In genomic region chr15:88828800-88829705, GRCm38 (mm10) we compare ENCODE assay signal across 8 mouse cellular contexts. TPM values are rescaled to one million over a fixed set of nuclear protein-coding genes. Genes with fewer than 3 reads are reported as not detected.
DNase-seq lines count a peak whose midpoint lies in the region; ATAC-seq and TF ChIP-seq lines count a peak whose summit lies in the region.

No protein-coding gene starts in this region.

- intact Hi-C loops in heart, postnatal 14 days (cut with DNase I): loop anchor here (1.0 to 10.0 kb wide), 4 partner anchors 47 to 246 kb away; partner anchors contain the start of gene Trabd

- peak; percentile 96 for ATAC-seq in forebrain, embryonic 14.5 days
- peak; percentile 72 for ATAC-seq in liver, embryonic 16.5 days (ENCODE audit: low read depth)
- ATAC-seq in neural tube, embryonic 13.5 days (ENCODE audit: low read depth): peak; percentile 92
- ATAC-seq in stomach, postnatal 0 days (ENCODE audit: low FRiP score, low TSS enrichment): peak; percentile 85

- no peaks in the 10 kb centered on the region for H3K27me3 ChIP-seq in ES-Bruce4 (ENCODE audit: control insufficient read depth, insufficient read depth, low read length, poor library complexity, severe bottlenecking)
- H3K27me3 ChIP-seq in forebrain, embryonic 14.5 days (replicated peaks; ENCODE audit: control insufficient read depth, insufficient read depth, low read length): no peaks in the 10 kb centered on the region
- no peaks in the 10 kb centered on the region for H3K27me3 ChIP-seq in liver, embryonic 16.5 days (ENCODE audit: control insufficient read depth, insufficient read depth, low read depth, low read length)
- H3K27me3 ChIP-seq in neural tube, embryonic 13.5 days: no peaks in the 10 kb centered on the region
- no peaks in the 10 kb centered on the region for H3K27me3 ChIP-seq in stomach, postnatal 0 days (ENCODE audit: control insufficient read depth, insufficient read depth, low read length)

- H3K4me2 ChIP-seq in forebrain, embryonic 14.5 days (ENCODE audit: low read length): no peak overlapping the region
- no peak overlapping the region for H3K4me2 ChIP-seq in liver, embryonic 16.5 days (ENCODE audit: low read depth, low read length)
- no peak overlapping the region for H3K4me2 ChIP-seq in neural tube, embryonic 13.5 days
- no peak overlapping the region for H3K4me2 ChIP-seq in stomach, postnatal 0 days (replicated peaks; ENCODE audit: low read depth)

- H3K27ac ChIP-seq in ES-Bruce4 (ENCODE audit: insufficient read depth, low read length): no peak overlapping the region
- H3K27ac ChIP-seq in forebrain, embryonic 14.5 days (ENCODE audit: low read depth, low read length): no peak overlapping the region
- no peak overlapping the region for H3K27ac ChIP-seq in liver, embryonic 16.5 days (ENCODE audit: low read length)
- no peak overlapping the region for H3K27ac ChIP-seq in neural tube, embryonic 13.5 days (replicated peaks)
- H3K27ac ChIP-seq in stomach, postnatal 0 days (replicated peaks): no peak overlapping the region

- WGBS in forebrain, embryonic 14.5 days: 53% methylated on average over 17 of the region's 17 CpGs
- 48% methylated on average over 17 of the region's 17 CpGs for WGBS in liver, embryonic 16.5 days (ENCODE audit: insufficient replicate concordance)
- WGBS in neural tube, embryonic 13.5 days: 59% methylated on average over 17 of the region's 17 CpGs
- 46% methylated on average over 17 of the region's 17 CpGs for WGBS in stomach, postnatal 0 days

- no peaks in the 10 kb centered on the region for H3K9me3 ChIP-seq in ES-Bruce4 (replicated peaks; ENCODE audit: control insufficient read depth, insufficient read depth, low read length, poor library complexity, severe bottlenecking)
- no peaks in the 10 kb centered on the region for H3K9me3 ChIP-seq in forebrain, embryonic 14.5 days (replicated peaks; ENCODE audit: control insufficient read depth, low read length)
- H3K9me3 ChIP-seq in liver, embryonic 16.5 days (replicated peaks; ENCODE audit: control insufficient read depth, low read length): no peaks in the 10 kb centered on the region
- H3K9me3 ChIP-seq in neural tube, embryonic 13.5 days: no peaks in the 10 kb centered on the region
- H3K9me3 ChIP-seq in stomach, postnatal 0 days (ENCODE audit: control insufficient read depth, low read length): no peaks in the 10 kb centered on the region

- TF ChIP-seq EP300 in ES-Bruce4 (IDR thresholded peaks at IDR 0.05; ENCODE audit: insufficient read depth, low read depth, low read length): no peak
- TF ChIP-seq EP300 in stomach, postnatal 0 days (optimal IDR thresholded peaks at IDR 0.05): no peak

- peak; percentile 95 for TF ChIP-seq CTCF in ES-Bruce4 (IDR thresholded peaks at IDR 0.05; ENCODE audit: low read depth, low read length)
- peak; percentile 85 for TF ChIP-seq CTCF in stomach, postnatal 0 days (IDR thresholded peaks at IDR 0.05; ENCODE audit: low read depth)

- H3K36me3 ChIP-seq in ES-Bruce4 (ENCODE audit: control insufficient read depth, insufficient read depth, low read length, poor library complexity, severe bottlenecking): peaks cover 4% of the 10 kb centered on the region; the same call in 1 of the 2 replicates
- H3K36me3 ChIP-seq in forebrain, embryonic 14.5 days (ENCODE audit: control insufficient read depth, insufficient read depth, low read length): peaks cover 32% of the 10 kb centered on the region
- peaks cover 3% of the 10 kb centered on the region for H3K36me3 ChIP-seq in liver, embryonic 16.5 days (ENCODE audit: control insufficient read depth, insufficient read depth)
- peaks cover 30% of the 10 kb centered on the region for H3K36me3 ChIP-seq in neural tube, embryonic 13.5 days
- H3K36me3 ChIP-seq in stomach, postnatal 0 days (ENCODE audit: control insufficient read depth, insufficient read depth, low read length): peaks cover 18% of the 10 kb centered on the region; the same call in 1 of the 2 replicates

- no peak for TF ChIP-seq POLR2A in ES-Bruce4 (IDR thresholded peaks at IDR 0.05; ENCODE audit: insufficient read depth, low read length)

- peaks cover 2% of the 10 kb centered on the region for H3K4me1 ChIP-seq in ES-Bruce4 (ENCODE audit: control insufficient read depth, insufficient read depth, low read length)
- H3K4me1 ChIP-seq in forebrain, embryonic 14.5 days (ENCODE audit: control insufficient read depth, insufficient read depth, low read length): no peaks in the 10 kb centered on the region
- H3K4me1 ChIP-seq in liver, embryonic 16.5 days (ENCODE audit: control insufficient read depth, low read depth, low read length): peaks cover 3% of the 10 kb centered on the region
- H3K4me1 ChIP-seq in neural tube, embryonic 13.5 days (replicated peaks): no peaks in the 10 kb centered on the region
- H3K4me1 ChIP-seq in stomach, postnatal 0 days (replicated peaks; ENCODE audit: control insufficient read depth, insufficient read depth): no peaks in the 10 kb centered on the region

- H3K9ac ChIP-seq in ES-Bruce4 (ENCODE audit: low read depth, poor library complexity, severe bottlenecking): no peak overlapping the region
- no peak overlapping the region; the same call in 1 of the 2 replicates for H3K9ac ChIP-seq in forebrain, embryonic 14.5 days (ENCODE audit: low read length)
- no peak overlapping the region for H3K9ac ChIP-seq in liver, embryonic 16.5 days (ENCODE audit: low read depth, low read length)
- no peak overlapping the region for H3K9ac ChIP-seq in neural tube, embryonic 13.5 days
- H3K9ac ChIP-seq in stomach, postnatal 0 days (ENCODE audit: low read length): no peak overlapping the region

- H3K4me3 ChIP-seq in ES-Bruce4 (ENCODE audit: low read depth, low read length): no peak overlapping the region
- H3K4me3 ChIP-seq in forebrain, embryonic 14.5 days (ENCODE audit: low read depth, low read length): no peak overlapping the region
- H3K4me3 ChIP-seq in liver, embryonic 16.5 days (ENCODE audit: low read depth, low read length): no peak overlapping the region
- H3K4me3 ChIP-seq in neural tube, embryonic 13.5 days: no peak overlapping the region
- H3K4me3 ChIP-seq in stomach, postnatal 0 days (ENCODE audit: low read depth, low read length): no peak overlapping the region

- DNase-seq in cerebellum, adult 11 months: peak; percentile 90
- peak; percentile 91 for DNase-seq in forebrain, embryonic 14.5 days (ENCODE audit: low spot score)
- peak; percentile 93 to 96 for DNase-seq in heart, postnatal 14 days
- peak; percentile 96 for DNase-seq in kidney, postnatal 4 days
- peak; percentile 91 for DNase-seq in stomach, postnatal 0 days (ENCODE audit: low spot score)

RNA-seq across cellular contexts. Expression of gene Creld2, which starts 9.6 kb away (rescaled TPM):
- 39.2 and 40.2 TPM in 2 replicates for polyA plus RNA-seq in ES-Bruce4 (2011; ENCODE audit: insufficient read depth, insufficient read length, low read depth, missing spikeins)
- polyA plus RNA-seq in forebrain, embryonic 14.5 days (2014; fragmentation: Nextera tagmentation; extraction: Ambion mirVana): 65.5 and 65.8 TPM in 2 replicates
- total RNA-seq in heart, postnatal 14 days (2021): 10 to 100 TPM; 12.1 to 22.5 TPM
- polyA plus RNA-seq in liver, embryonic 16.5 days (2015; fragmentation: Nextera tagmentation; extraction: Ambion mirVana): 39.7 TPM in 2 replicates
- 62.4 and 70.9 TPM in 2 replicates for polyA plus RNA-seq in neural tube, embryonic 13.5 days (2015; fragmentation: Nextera tagmentation; extraction: Ambion mirVana)
- 89.3 and 93.2 TPM in 2 replicates for polyA plus RNA-seq in stomach, postnatal 0 days (2015; fragmentation: Nextera tagmentation; extraction: Ambion mirVana)

RNA-seq across cellular contexts. Expression of gene Alg12, which starts 9.9 kb away (rescaled TPM):
- polyA plus RNA-seq in ES-Bruce4 (2011; ENCODE audit: insufficient read depth, insufficient read length, low read depth, missing spikeins): 10.0 and 13.2 TPM in 2 replicates
- 8.4 and 8.8 TPM in 2 replicates for polyA plus RNA-seq in forebrain, embryonic 14.5 days (2014; fragmentation: Nextera tagmentation; extraction: Ambion mirVana)
- 1 to 10 TPM; 9.2 to 9.9 TPM for total RNA-seq in heart, postnatal 14 days (2021)
- polyA plus RNA-seq in liver, embryonic 16.5 days (2015; fragmentation: Nextera tagmentation; extraction: Ambion mirVana): 5.5 and 6.0 TPM in 2 replicates
- 7.8 and 9.3 TPM in 2 replicates for polyA plus RNA-seq in neural tube, embryonic 13.5 days (2015; fragmentation: Nextera tagmentation; extraction: Ambion mirVana)
- 8.2 and 9.3 TPM in 2 replicates for polyA plus RNA-seq in stomach, postnatal 0 days (2015; fragmentation: Nextera tagmentation; extraction: Ambion mirVana)

RNA-seq across cellular contexts. Expression of gene Pim3, which starts 32.9 kb away (rescaled TPM):
- polyA plus RNA-seq in ES-Bruce4 (2011; ENCODE audit: insufficient read depth, insufficient read length, low read depth, missing spikeins): 128 and 136 TPM in 2 replicates
- polyA plus RNA-seq in forebrain, embryonic 14.5 days (2014; fragmentation: Nextera tagmentation; extraction: Ambion mirVana): 49.1 and 52.9 TPM in 2 replicates
- total RNA-seq in heart, postnatal 14 days (2021): 10 to 100 TPM; 97.7 to 97.8 TPM
- polyA plus RNA-seq in liver, embryonic 16.5 days (2015; fragmentation: Nextera tagmentation; extraction: Ambion mirVana): 23.9 and 33.8 TPM in 2 replicates
- polyA plus RNA-seq in neural tube, embryonic 13.5 days (2015; fragmentation: Nextera tagmentation; extraction: Ambion mirVana): 51.2 and 52.5 TPM in 2 replicates
- 63.6 and 69.4 TPM in 2 replicates for polyA plus RNA-seq in stomach, postnatal 0 days (2015; fragmentation: Nextera tagmentation; extraction: Ambion mirVana)
